Comparison of ENCODE assay signal across 27 mouse cellular contexts in the genomic region with DNA sequence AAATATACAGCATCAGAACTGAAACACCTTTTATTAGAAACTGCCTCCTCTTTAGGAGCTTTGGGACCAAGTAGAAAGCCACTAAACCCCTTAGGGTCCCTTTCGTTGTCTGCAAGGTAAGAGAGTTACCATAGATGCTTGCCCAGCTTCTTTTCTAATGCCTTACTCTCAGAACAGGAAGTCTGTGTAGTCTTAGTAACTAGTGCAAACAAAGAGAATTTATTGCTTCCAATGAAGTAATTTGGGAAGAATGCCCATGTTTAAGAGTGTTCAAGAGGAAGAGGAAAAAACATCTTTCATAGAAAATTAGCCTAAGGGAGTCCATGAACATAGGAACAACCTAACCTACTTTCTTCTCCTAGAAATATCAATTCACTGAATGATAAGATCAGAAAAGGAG.
DNase-seq lines count a peak whose midpoint lies in the region; ATAC-seq and TF ChIP-seq lines count a peak whose summit lies in the region.
"Had no signal": no experiment of that assay in that cellular context is flagged by ENCODE, and none has a peak within 500 bp of the region (broad histone marks: within the 10 kb centered on the region; RNA-seq: fewer than 3 reads in every experiment).

No protein-coding gene starts in this region.

- no peak for DNase-seq in kidney, adult 18-20 months
- peak; percentile 79 for DNase-seq in lung, postnatal 0 days (ENCODE audit: low spot score)
- DNase-seq in lung, postnatal 4 days: no peak
- no peak for DNase-seq in spleen, adult 12 weeks (ENCODE audit: low spot score)
- DNase-seq: adrenal gland, adult 2 months; cerebellum, adult 8-10 months; cerebellum, postnatal 25 days; gastrocnemius, postnatal 10 days; layer of hippocampus, adult 9-11 months; liver, embryonic 13.5 days; midbrain, embryonic 14.5 days; right cerebral cortex, postnatal 25 days; spleen, adult 18-20 months; thymus, postnatal 4 days had no signal

- H3K4me1 ChIP-seq in kidney, embryonic 16.5 days (ENCODE audit: insufficient read depth, low read length): 0 out of 2 replicates have a peak, but pooled peaks cover 2% of the 10 kb centered on the region
- H3K4me1 ChIP-seq in lung, postnatal 0 days (ENCODE audit: insufficient read depth, low read depth, low read length): peaks cover 4% of the 10 kb centered on the region; the same call in 1 of the 2 replicates
- H3K4me1 ChIP-seq in brown adipose tissue, adult 24 weeks (ENCODE audit: control insufficient read depth, insufficient read depth, insufficient read length, low read length): peaks cover 7% of the 10 kb centered on the region
- H3K4me1 ChIP-seq: forebrain, embryonic 13.5 days; hindbrain, embryonic 10.5 days; hindbrain, embryonic 15.5 days; kidney, embryonic 15.5 days; limb, embryonic 15.5 days; liver, embryonic 13.5 days had no signal

- 32% methylated on average over 1 of the region's 1 CpGs for WGBS in kidney, embryonic 16.5 days
- WGBS in lung, postnatal 0 days: 26% methylated on average over 1 of the region's 1 CpGs

- TF ChIP-seq CTCF in lung, postnatal 0 days (IDR thresholded peaks at IDR 0.05): no peak

- H3K27me3 ChIP-seq in kidney, embryonic 16.5 days (ENCODE audit: insufficient read depth, low read length): no peaks in the 10 kb centered on the region
- no peaks in the 10 kb centered on the region for H3K27me3 ChIP-seq in lung, postnatal 0 days (replicated peaks; ENCODE audit: insufficient read depth, low read length)
- H3K27me3 ChIP-seq: CH12.LX; forebrain, embryonic 13.5 days; hindbrain, embryonic 15.5 days; kidney, embryonic 15.5 days; limb, embryonic 15.5 days; liver, embryonic 13.5 days had no signal

- no peak overlapping the region for H3K4me2 ChIP-seq in kidney, embryonic 16.5 days (replicated peaks; ENCODE audit: low read depth, low read length)
- H3K4me2 ChIP-seq in lung, postnatal 0 days (replicated peaks; ENCODE audit: low read depth, low read length): no peak overlapping the region
- H3K4me2 ChIP-seq: forebrain, embryonic 13.5 days; heart, embryonic 11.5 days; hindbrain, embryonic 15.5 days; kidney, embryonic 15.5 days; limb, embryonic 15.5 days; liver, embryonic 13.5 days had no signal

- TF ChIP-seq EP300 in lung, postnatal 0 days (IDR thresholded peaks at IDR 0.05): no peak

- no peak overlapping the region for H3K9ac ChIP-seq in kidney, embryonic 16.5 days (replicated peaks; ENCODE audit: low read length)
- no peak overlapping the region for H3K9ac ChIP-seq in lung, postnatal 0 days (replicated peaks; ENCODE audit: low read depth)
- H3K9ac ChIP-seq: forebrain, embryonic 13.5 days; hindbrain, embryonic 15.5 days; kidney, embryonic 15.5 days; limb, embryonic 15.5 days; liver, embryonic 13.5 days had no signal

- ATAC-seq in kidney, embryonic 16.5 days (ENCODE audit: low FRiP score, low TSS enrichment): peak; percentile 49; the same call in 1 of the 2 replicates
- peak; percentile 56 for ATAC-seq in lung, postnatal 0 days
- ATAC-seq in hematopoietic stem cell, adult 5-6 weeks (replicated peaks in 1 of 2; ENCODE audit: insufficient read depth in 1 of 2, low FRiP score in 2 of 2, low TSS enrichment in 1 of 2, low read depth in 1 of 2, poor library complexity in 2 of 2, severe bottlenecking in 2 of 2): peak; percentile 85 to 89
- ATAC-seq: activated CD4-positive, CD25-positive, alpha-beta regulatory T cell, adult 4 months; forebrain, embryonic 13.5 days had no signal

- no peak overlapping the region for H3K4me3 ChIP-seq in kidney, embryonic 16.5 days (ENCODE audit: low read length)
- no peak overlapping the region for H3K4me3 ChIP-seq in lung, postnatal 0 days (ENCODE audit: low read depth, low read length)
- H3K4me3 ChIP-seq in brown adipose tissue, adult 24 weeks (ENCODE audit: insufficient read depth, low read depth, low read length): no peak overlapping the region
- H3K4me3 ChIP-seq: forebrain, embryonic 13.5 days; hindbrain, embryonic 10.5 days; hindbrain, embryonic 15.5 days; kidney, embryonic 15.5 days; limb, embryonic 10.5 days; limb, embryonic 15.5 days; liver, embryonic 13.5 days had no signal

- no peaks in the 10 kb centered on the region for H3K36me3 ChIP-seq in kidney, embryonic 16.5 days (ENCODE audit: insufficient read depth, low read length)
- no peaks in the 10 kb centered on the region for H3K36me3 ChIP-seq in lung, postnatal 0 days (ENCODE audit: insufficient read depth, low read length)
- H3K36me3 ChIP-seq: hindbrain, embryonic 10.5 days; hindbrain, embryonic 15.5 days; kidney, embryonic 15.5 days; limb, embryonic 10.5 days; limb, embryonic 15.5 days; liver, embryonic 13.5 days had no signal

- no peaks in the 10 kb centered on the region for H3K9me3 ChIP-seq in kidney, embryonic 16.5 days (ENCODE audit: low read length)
- no peaks in the 10 kb centered on the region for H3K9me3 ChIP-seq in lung, postnatal 0 days (ENCODE audit: low read length)
- H3K9me3 ChIP-seq: forebrain, embryonic 13.5 days; hindbrain, embryonic 10.5 days; hindbrain, embryonic 15.5 days; kidney, embryonic 15.5 days; limb, embryonic 10.5 days; limb, embryonic 15.5 days; liver, embryonic 13.5 days had no signal

- H3K27ac ChIP-seq in kidney, embryonic 16.5 days (ENCODE audit: low read length): no peak overlapping the region
- 0 out of 2 replicates have a peak overlapping the region, but pooled peaks have one; percentile 21 for H3K27ac ChIP-seq in lung, postnatal 0 days (ENCODE audit: low read length)
- peak overlapping the region; percentile 71; the same call in 1 of the 2 replicates for H3K27ac ChIP-seq in brown adipose tissue, adult 24 weeks (replicated peaks; ENCODE audit: low read depth, low read length)
- H3K27ac ChIP-seq: forebrain, embryonic 13.5 days; hindbrain, embryonic 10.5 days; hindbrain, embryonic 15.5 days; kidney, embryonic 15.5 days; limb, embryonic 10.5 days; limb, embryonic 15.5 days; liver, embryonic 13.5 days; macrophage had no signal
